13 mouse cellular contexts compared by ENCODE assay signal in genomic region chr5:66392861-66393529, GRCm38 (mm10).
DNase-seq lines count a peak whose midpoint lies in the region; ATAC-seq and TF ChIP-seq lines count a peak whose summit lies in the region.
"Had no signal": no experiment of that assay in that cellular context is flagged by ENCODE, and none has a peak within 500 bp of the region (broad histone marks: within the 10 kb centered on the region; RNA-seq: fewer than 3 reads in every experiment).

No protein-coding gene starts in this region.

- 52% methylated on average over 18 of the region's 18 CpGs for WGBS in limb, embryonic 10.5 days
- WGBS in lung, postnatal 0 days = 70% methylated on average over 18 of the region's 18 CpGs

- peaks cover 28% of the 10 kb centered on the region for H3K4me1 ChIP-seq in limb, embryonic 10.5 days
- no peaks in the 10 kb centered on the region for H3K4me1 ChIP-seq in lung, postnatal 0 days (ENCODE audit: insufficient read depth, low read depth, low read length)
- H3K4me1 ChIP-seq: megakaryocyte, embryonic 14.5 days had no signal

- no peak overlapping the region for H3K4me3 ChIP-seq in layer of hippocampus, adult 2 months
- H3K4me3 ChIP-seq in limb, embryonic 10.5 days = no peak overlapping the region
- no peak overlapping the region for H3K4me3 ChIP-seq in lung, postnatal 0 days (ENCODE audit: low read depth, low read length)
- H3K4me3 ChIP-seq: embryonic facial prominence, embryonic 15.5 days; megakaryocyte, embryonic 14.5 days had no signal

- no peak overlapping the region for H3K4me2 ChIP-seq in lung, postnatal 0 days (replicated peaks; ENCODE audit: low read depth, low read length)
- H3K4me2 ChIP-seq: embryonic facial prominence, embryonic 15.5 days; heart, embryonic 11.5 days had no signal

- no peak overlapping the region for H3K9ac ChIP-seq in lung, postnatal 0 days (replicated peaks; ENCODE audit: low read depth)
- H3K9ac ChIP-seq: embryonic facial prominence, embryonic 15.5 days had no signal

- DNase-seq in embryo, embryonic 10.5 days (ENCODE audit: low spot score) = peak; percentile 37
- no peak for DNase-seq in embryo, embryonic 9.5 days (ENCODE audit: extremely low spot score)
- peak in 1 of 2 experiments; percentile 23 for DNase-seq in layer of hippocampus, adult 2 months (ENCODE audit: low spot score in 2 of 2)
- no peak for DNase-seq in layer of hippocampus, postnatal 14 days (ENCODE audit: low spot score in 2 of 2)
- DNase-seq in cerebellum, adult 9-10 months = peak; percentile 34
- peak; percentile 69 for DNase-seq in limb, embryonic 10.5 days (ENCODE audit: low spot score)
- DNase-seq in urinary bladder, postnatal 4 days (ENCODE audit: low spot score in 2 of 2) = no peak
- DNase-seq in lung, postnatal 0 days (ENCODE audit: low spot score) = no peak
- DNase-seq: adrenal gland, adult 2 months; kidney, adult 11 months had no signal

- H3K27ac ChIP-seq in layer of hippocampus, adult 2 months = peak overlapping the region; percentile 44; the same call in 1 of the 2 replicates
- peak overlapping the region; percentile 53 for H3K27ac ChIP-seq in limb, embryonic 10.5 days
- no peak overlapping the region for H3K27ac ChIP-seq in lung, postnatal 0 days (ENCODE audit: low read length)
- H3K27ac ChIP-seq: embryonic facial prominence, embryonic 15.5 days had no signal

- TF ChIP-seq EP300 in lung, postnatal 0 days (IDR thresholded peaks at IDR 0.05) = no peak

- no peak for ATAC-seq in lung, postnatal 0 days

- H3K9me3 ChIP-seq in limb, embryonic 10.5 days (replicated peaks) = no peaks in the 10 kb centered on the region
- no peaks in the 10 kb centered on the region for H3K9me3 ChIP-seq in lung, postnatal 0 days (ENCODE audit: low read length)
- H3K9me3 ChIP-seq: embryonic facial prominence, embryonic 15.5 days; megakaryocyte, embryonic 14.5 days had no signal

- H3K27me3 ChIP-seq in limb, embryonic 10.5 days (ENCODE audit: low read depth, poor library complexity, severe bottlenecking) = no peaks in the 10 kb centered on the region
- H3K27me3 ChIP-seq in lung, postnatal 0 days (replicated peaks; ENCODE audit: insufficient read depth, low read length) = no peaks in the 10 kb centered on the region
- H3K27me3 ChIP-seq: embryonic facial prominence, embryonic 15.5 days had no signal

- no peak for TF ChIP-seq CTCF in layer of hippocampus, adult 2 months (conservative IDR thresholded peaks at IDR 0.05)
- TF ChIP-seq CTCF in lung, postnatal 0 days (IDR thresholded peaks at IDR 0.05) = no peak

- H3K36me3 ChIP-seq in limb, embryonic 10.5 days = peaks cover 1% of the 10 kb centered on the region; the same call in 1 of the 2 replicates
- H3K36me3 ChIP-seq in lung, postnatal 0 days (ENCODE audit: insufficient read depth, low read length) = no peaks in the 10 kb centered on the region

Comparison
In these comparisons a context has a peak if more than half of its experiments do, and no peak if none do; other contexts are left out.
1. DNase-seq: peak in embryo, embryonic 10.5 days (single experiment), cerebellum, adult 9-10 months (single experiment) and limb, embryonic 10.5 days (single experiment); none in embryo, embryonic 9.5 days (single experiment), layer of hippocampus, postnatal 14 days (0 of 2), urinary bladder, postnatal 4 days (0 of 2) and lung, postnatal 0 days (single experiment).